Mouse (Mus musculus): Measurements from ENCODE around the gene Ucn.

The Ucn gene

GRCm38 (mm10) chr5:31094799-31095691 is 43.6 kb downstream of the Ucn start:
- Histone ChIP-seq H3K4me3 (replicated peaks; ENCODE audit: low read length) (peak overlapping the region; percentile 87), H3K9me3 (ENCODE audit: low read length) (no peaks in the 10 kb centered on the region), H3K4me1 (replicated peaks; ENCODE audit: low read depth, low read length) (peaks cover 38% of the 10 kb centered on the region), H3K27me3 (ENCODE audit: insufficient read depth, low read length) (peaks cover 89% of the 10 kb centered on the region), H3K36me3 (ENCODE audit: insufficient read depth, low read length) (no peaks in the 10 kb centered on the region)
- TF ChIP-seq POU5F1 (IDR thresholded peaks at IDR 0.05; ENCODE audit: borderline replicate concordance, low read length), result no peak
- TF ChIP-seq CTCF (conservative IDR thresholded peaks at IDR 0.05; ENCODE audit: low read length), result no peak
- no peak for TF ChIP-seq NANOG (IDR thresholded peaks at IDR 0.05; ENCODE audit: borderline replicate concordance, low read length)

- no peaks in the 10 kb centered on the region for H3K36me3 ChIP-seq (ENCODE audit: insufficient read depth, low read length)
- H3K4me3 ChIP-seq (replicated peaks; ENCODE audit: low read length), result peak overlapping the region; percentile 87
- H3K27me3 ChIP-seq (ENCODE audit: insufficient read depth, low read length), result peaks cover 97% of the 10 kb centered on the region
- no peaks in the 10 kb centered on the region for H3K9me3 ChIP-seq (ENCODE audit: low read length)
- TF ChIP-seq NANOG (IDR thresholded peaks at IDR 0.05; ENCODE audit: borderline replicate concordance, low read length) (no peak), POU5F1 (IDR thresholded peaks at IDR 0.05; ENCODE audit: borderline replicate concordance, low read length) (no peak), CTCF (conservative IDR thresholded peaks at IDR 0.05; ENCODE audit: low read length) (no peak)
- H3K4me1 ChIP-seq (replicated peaks; ENCODE audit: low read depth, low read length), result peaks cover 46% of the 10 kb centered on the region
Measured at GRCm38 (mm10) chr5:31094100-31094798, 44.4 kb downstream of the Ucn start.

GRCm38 (mm10) chr5:31093151-31094041 is 45.2 kb downstream of the Ucn start:
- peak overlapping the region; percentile 87 for H3K4me3 ChIP-seq (replicated peaks; ENCODE audit: low read length)

GRCm38 (mm10) chr5:31092231-31092975 is 46.2 kb downstream of the Ucn start:
- Histone ChIP-seq H3K4me1 (replicated peaks; ENCODE audit: low read depth, low read length) (peaks cover 60% of the 10 kb centered on the region), H3K4me3 (replicated peaks; ENCODE audit: low read length) (peak overlapping the region; percentile 87), H3K36me3 (ENCODE audit: insufficient read depth, low read length) (no peaks in the 10 kb centered on the region), H3K9me3 (ENCODE audit: low read length) (no peaks in the 10 kb centered on the region), H3K27me3 (ENCODE audit: insufficient read depth, low read length) (peaks cover 98% of the 10 kb centered on the region)
- TF ChIP-seq NANOG (IDR thresholded peaks at IDR 0.05; ENCODE audit: borderline replicate concordance, low read length) (no peak), POU5F1 (IDR thresholded peaks at IDR 0.05; ENCODE audit: borderline replicate concordance, low read length) (no peak), CTCF (conservative IDR thresholded peaks at IDR 0.05; ENCODE audit: low read length) (no peak)

More at GRCm38 (mm10) chr5:31093151-31094041, 45.2 kb downstream of the Ucn start:
- Histone ChIP-seq H3K9me3 (ENCODE audit: low read length) (no peaks in the 10 kb centered on the region), H3K4me1 (replicated peaks; ENCODE audit: low read depth, low read length) (peaks cover 52% of the 10 kb centered on the region), H3K36me3 (ENCODE audit: insufficient read depth, low read length) (no peaks in the 10 kb centered on the region), H3K27me3 (ENCODE audit: insufficient read depth, low read length) (peaks cover 98% of the 10 kb centered on the region)
- TF ChIP-seq CTCF (conservative IDR thresholded peaks at IDR 0.05; ENCODE audit: low read length), result no peak

Data from E14TG2a.4 (cell line).